Mouse (Mus musculus) liver, embryonic 14.5 days (tissue): Measurements from ENCODE around the gene Tmem86a. TPM values are rescaled to one million over a fixed set of nuclear protein-coding genes. Genes with fewer than 3 reads are reported as not detected.
"Not testable (repeated sequence)": the region's sequence is repeated elsewhere in the genome, so short reads cannot be mapped to it uniquely, and the experiment has no call there.

Experiments
- ATAC-seq: fragments of 200-750 bp; cut with Nextera tagmentation; 2 replicates; pipeline ENCODE4 v1.8.0; 2017; ENCODE audit warnings: moderate number of reproducible peaks, mild to moderate bottlenecking, moderate library complexity; ENCODE audit not compliant: insufficient read depth
- DNase-seq, 3 experiments: peaks; one replicate each; pipeline ENCODE4 v3.0.0-alpha.2; 2012 to 2013; ENCODE audit warnings: low read depth in 3 of 3, low spot score in 3 of 3
- H3K27ac ChIP-seq: fragments of 300-500 bp; sonication (generic); 2 replicates; pipeline ENCODE4 v1.5.1; 2014; ENCODE audit warnings: moderate library complexity, mild to moderate bottlenecking, control low read depth, inconsistent platforms
- H3K27me3 ChIP-seq: fragments of 300-500 bp; sonication (generic); 2 replicates; pipeline ENCODE4 v1.6.1; 2014; ENCODE audit warnings: mild to moderate bottlenecking, low read length, moderate library complexity; ENCODE audit not compliant: control insufficient read depth, insufficient read depth
- H3K36me3 ChIP-seq: fragments of 300-500 bp; sonication (generic); replicated peaks from 2 replicates; pipeline ENCODE4 v1.6.1; 2014; ENCODE audit warnings: low read depth; ENCODE audit not compliant: control insufficient read depth, insufficient read depth
- H3K4me1 ChIP-seq, 2 experiments: fragments of 200-500 bp in 1 of 2; fragments of 300-500 bp in 1 of 2; sonication (generic) in 1 of 2; replicated peaks; 2 replicates each; pipeline ENCODE4 v1.6.1; 2012 to 2014; ENCODE audit warnings: antibody characterized with exemption in 1 of 2, inconsistent platforms in 1 of 2, low read length in 1 of 2; ENCODE audit not compliant: control insufficient read depth in 2 of 2, insufficient read depth in 2 of 2
- H3K4me2 ChIP-seq: fragments of 300-500 bp; sonication (generic); 2 replicates; pipeline ENCODE4 v1.6.1; 2014; ENCODE audit warnings: low read depth, mild to moderate bottlenecking, control low read depth, moderate library complexity
- H3K4me3 ChIP-seq, 2 experiments: fragments of 200-500 bp in 1 of 2; fragments of 300-500 bp in 1 of 2; sonication (generic) in 1 of 2; 2 replicates each; pipeline ENCODE4 v1.5.1; 2012 to 2014; ENCODE audit warnings: low read depth in 2 of 2, low read length in 2 of 2, mild to moderate bottlenecking in 2 of 2, control low read depth in 1 of 2, inconsistent platforms in 1 of 2, moderate library complexity in 1 of 2; ENCODE audit not compliant: insufficient read depth in 1 of 2
- H3K9ac ChIP-seq: fragments of 300-500 bp; sonication (generic); replicated peaks from 2 replicates; pipeline ENCODE4 v1.6.1; 2014; ENCODE audit warnings: mild to moderate bottlenecking, control low read depth, moderate library complexity
- H3K9me3 ChIP-seq: fragments of 300-500 bp; sonication (generic); 2 replicates; pipeline ENCODE4 v1.6.1; 2016; ENCODE audit warnings: low read length, mixed read lengths; ENCODE audit not compliant: control insufficient read depth
- CTCF ChIP-seq: IDR thresholded peaks from 2 replicates; pipeline ENCODE4 v1.5.1; 2016; ENCODE audit warnings: antibody characterized with exemption, low read depth, control low read depth
- EP300 ChIP-seq: IDR thresholded peaks from 2 replicates; pipeline ENCODE4 v1.6.1; 2016; ENCODE audit warnings: antibody characterized with exemption, low read depth
- WGBS: fragments of 180-500 bp; shearing (Covaris S2); extraction: QIAGEN DNeasy Blood & Tissue Kit; methylation state at CpG from one replicate; pipeline ENCODE4 v1.1.7; 2014; ENCODE audit not compliant: insufficient replicate concordance; 5-methylcytosine and 5-hydroxymethylcytosine counted together
- polyA plus RNA-seq, 2 experiments: library from polyadenylated mRNA; depleted of rRNA in 1 of 2; stranded (reverse) in 1 of 2; unstranded in 1 of 2; fragments of >200 nt; fragmentation: Nextera tagmentation in 1 of 2; extraction: Ambion mirVana in 1 of 2; gene quantifications; 2 replicates each; pipeline versions ENCODE4 v1.2.1 to v1.2.3; 2012 to 2014

The Tmem86a gene
- polyA plus RNA-seq, 2 experiments, result 12.6 to 16.6 TPM

DNA sequence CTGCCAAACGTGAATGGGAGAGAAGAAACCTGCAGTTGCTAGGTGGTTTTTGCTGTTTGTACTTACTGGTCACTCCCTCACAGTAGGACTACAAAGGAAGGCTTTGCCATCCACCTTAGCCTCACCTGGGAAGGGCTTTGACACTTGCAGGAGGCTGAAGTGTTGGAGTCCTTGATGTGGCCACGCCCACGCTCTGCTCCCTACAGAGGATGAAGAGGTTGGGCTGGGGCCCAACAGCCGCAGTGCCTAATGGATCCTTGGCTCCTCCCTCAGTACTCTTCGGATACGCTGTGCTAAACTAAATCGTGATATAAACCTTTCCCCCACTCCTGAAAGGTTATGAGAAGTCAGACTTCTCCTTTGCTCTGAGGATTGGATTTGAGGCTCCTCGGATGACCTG lies 29.4 kb upstream of the Tmem86a start:
- ATAC-seq, result no peak
- TF ChIP-seq EP300 (no peak), CTCF (no peak)
- Histone ChIP-seq H3K9me3 (no peaks in the 10 kb centered on the region), H3K4me2 (no peak overlapping the region), H3K4me1 (no peaks in the 10 kb centered on the region; a peak in 1 of 4 replicates), H3K9ac (no peak overlapping the region), H3K4me3 (no peak overlapping the region), H3K27me3 (no peaks in the 10 kb centered on the region; the same call in 1 of the 2 replicates), H3K27ac (no peak overlapping the region), H3K36me3 (no peaks in the 10 kb centered on the region)
- no peak for DNase-seq
- 21% methylated on average over 8 of the region's 8 CpGs for WGBS

GRCm38 (mm10) chr7:47022482-47022881 lies 27.9 kb upstream of the Tmem86a start:
- 0 out of 2 replicates have a peak, but pooled peaks have one; percentile 23 for ATAC-seq
- DNase-seq, result peak in 1 of 3 experiments; percentile 47
- no peaks in the 10 kb centered on the region for H3K36me3 ChIP-seq
- H3K4me2 ChIP-seq, result no peak overlapping the region
- no peak overlapping the region for H3K4me3 ChIP-seq
- TF ChIP-seq CTCF (no peak), EP300 (no peak)
- 39% methylated on average over 8 of the region's 8 CpGs for WGBS
- no peak overlapping the region for H3K27ac ChIP-seq
- H3K9me3 ChIP-seq, result no peaks in the 10 kb centered on the region
- no peak overlapping the region for H3K9ac ChIP-seq
- H3K27me3 ChIP-seq, result no peaks in the 10 kb centered on the region; the same call in 1 of the 2 replicates
- H3K4me1 ChIP-seq, result no peaks in the 10 kb centered on the region

DNA sequence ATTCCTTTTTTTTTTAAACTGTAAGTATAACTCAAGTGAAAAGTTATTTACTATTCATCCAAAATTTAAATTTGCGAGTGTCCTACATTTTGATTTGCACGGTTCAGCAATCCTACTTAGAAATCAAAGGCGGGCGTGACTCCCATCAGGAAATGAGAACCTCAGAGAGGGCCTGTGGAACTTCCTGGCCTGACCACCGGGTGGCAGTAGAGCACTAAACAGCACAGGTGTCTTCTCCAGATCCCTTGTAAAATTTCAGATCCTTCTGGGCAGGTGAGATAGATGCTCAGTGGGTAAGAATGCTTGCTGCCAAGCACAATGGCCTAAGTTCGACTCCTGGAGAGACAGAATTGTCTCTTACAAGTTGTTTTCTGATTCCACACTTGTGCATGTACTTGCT lies 26.9 kb upstream of the Tmem86a start:
- ATAC-seq (no peak), DNase-seq (peak in 2 of 3 experiments; percentile 35 to 58)
- H3K4me1 ChIP-seq, result no peaks in the 10 kb centered on the region
- H3K9ac ChIP-seq, result no peak overlapping the region
- no peak overlapping the region for H3K27ac ChIP-seq
- H3K27me3 ChIP-seq, result no peaks in the 10 kb centered on the region; the same call in 1 of the 2 replicates
- H3K4me3 ChIP-seq, result no peak overlapping the region
- TF ChIP-seq EP300, result no peak
- TF ChIP-seq CTCF, result peak; percentile 89
- 4% methylated on average over 6 of the region's 6 CpGs for WGBS
- H3K9me3 ChIP-seq, result no peaks in the 10 kb centered on the region
- no peak overlapping the region for H3K4me2 ChIP-seq
- H3K36me3 ChIP-seq, result no peaks in the 10 kb centered on the region

- H3K9ac ChIP-seq, result no peak overlapping the region
- DNase-seq (no peak), ATAC-seq (no peak)
- no peaks in the 10 kb centered on the region for H3K9me3 ChIP-seq
- no peak overlapping the region for H3K27ac ChIP-seq
- TF ChIP-seq EP300, result no peak
- TF ChIP-seq CTCF, result no peak
- H3K4me1 ChIP-seq, result no peaks in the 10 kb centered on the region
- H3K4me2 ChIP-seq, result no peak overlapping the region
- H3K27me3 ChIP-seq, result no peaks in the 10 kb centered on the region; the same call in 1 of the 2 replicates
- H3K4me3 ChIP-seq, result no peak overlapping the region
- H3K36me3 ChIP-seq, result no peaks in the 10 kb centered on the region
- 64% methylated on average over 7 of the region's 7 CpGs for WGBS
These were observed 25.9 kb upstream of the Tmem86a start for GRCm38 (mm10) chr7:47024454-47024853.

GRCm38 (mm10) chr7:47025429-47025828 lies 25.0 kb upstream of the Tmem86a start:
- TF ChIP-seq CTCF (no peak), EP300 (no peak)
- Histone ChIP-seq H3K27me3 (no peaks in the 10 kb centered on the region; the same call in 1 of the 2 replicates), H3K9me3 (no peaks in the 10 kb centered on the region), H3K27ac (no peak overlapping the region), H3K4me2 (no peak overlapping the region), H3K4me3 (no peak overlapping the region), H3K36me3 (no peaks in the 10 kb centered on the region), H3K4me1 (no peaks in the 10 kb centered on the region), H3K9ac (no peak overlapping the region)
- DNase-seq (no peak), ATAC-seq (no peak)
- 61% methylated on average over 9 of the region's 9 CpGs for WGBS

DNA sequence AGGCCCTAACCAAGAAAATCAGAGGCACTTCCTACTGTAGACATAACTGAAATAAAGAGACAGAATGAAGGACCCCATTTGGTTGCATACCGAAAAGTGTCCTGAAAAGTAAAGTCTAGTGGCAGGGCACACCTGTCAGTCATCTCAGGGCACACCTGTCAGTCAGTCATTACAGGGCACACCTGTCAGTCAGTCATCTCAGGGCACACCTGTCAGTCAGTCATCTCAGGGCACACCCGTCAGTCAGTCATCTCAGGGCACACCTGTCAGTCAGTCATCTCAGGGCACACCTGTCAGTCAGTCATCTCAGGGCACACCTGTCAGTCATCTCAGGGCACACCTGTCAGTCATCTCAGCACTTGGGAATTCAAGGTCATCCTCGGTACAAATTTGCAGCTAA lies 23.5 kb upstream of the Tmem86a start:
- H3K36me3 ChIP-seq, H3K27me3 ChIP-seq, H3K4me2 ChIP-seq, DNase-seq, H3K4me1 ChIP-seq, H3K9ac ChIP-seq, H3K27ac ChIP-seq, H3K9me3 ChIP-seq, H3K4me3 ChIP-seq, ATAC-seq: not testable (repeated sequence)
- WGBS, result 61% methylated on average over 3 of the region's 3 CpGs
